Comparison of ENCODE assay signal across 8 mouse cellular contexts in the genomic region with DNA sequence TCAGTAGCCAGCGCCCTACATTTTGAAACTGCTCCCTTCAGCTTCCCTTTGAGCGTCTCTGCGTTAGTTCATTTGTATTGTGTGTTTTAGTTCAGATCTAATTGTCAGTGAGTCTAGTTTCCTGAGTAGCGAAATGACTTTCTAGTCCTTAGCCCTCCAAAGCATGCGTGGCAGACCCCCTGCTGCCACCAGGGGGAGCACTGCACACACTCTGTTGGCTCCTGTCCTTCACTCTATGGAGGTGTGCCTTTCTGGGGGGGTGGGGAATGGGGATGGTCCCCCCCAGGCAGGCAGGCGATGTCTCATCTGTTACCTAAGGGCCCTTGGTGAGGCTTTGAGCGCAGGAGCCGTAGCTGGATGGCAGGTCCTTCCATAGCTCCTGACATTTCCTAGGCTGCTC. TPM values are rescaled to one million over a fixed set of nuclear protein-coding genes. Genes with fewer than 3 reads are reported as not detected.
DNase-seq lines count a peak whose midpoint lies in the region; ATAC-seq lines count a peak whose summit lies in the region.

No protein-coding gene starts in this region.

- no peaks in the 10 kb centered on the region for H3K9me3 ChIP-seq in hindbrain, embryonic 11.5 days (ENCODE audit: control insufficient read depth, low read length)
- H3K9me3 ChIP-seq in hindbrain, embryonic 12.5 days (replicated peaks): no peaks in the 10 kb centered on the region
- no peaks in the 10 kb centered on the region for H3K9me3 ChIP-seq in neural tube, embryonic 11.5 days (ENCODE audit: control insufficient read depth, low read length)

- H3K27me3 ChIP-seq in hindbrain, embryonic 11.5 days (ENCODE audit: control insufficient read depth, insufficient read depth, low read length): no peaks in the 10 kb centered on the region
- no peaks in the 10 kb centered on the region for H3K27me3 ChIP-seq in hindbrain, embryonic 12.5 days
- H3K27me3 ChIP-seq in neural tube, embryonic 11.5 days (ENCODE audit: control insufficient read depth, insufficient read depth, low read length): no peaks in the 10 kb centered on the region

- H3K9ac ChIP-seq in hindbrain, embryonic 11.5 days (ENCODE audit: low read depth, low read length): no peak overlapping the region
- H3K9ac ChIP-seq in hindbrain, embryonic 12.5 days: no peak overlapping the region
- no peak overlapping the region for H3K9ac ChIP-seq in neural tube, embryonic 11.5 days (ENCODE audit: low read length)

- H3K4me1 ChIP-seq in hindbrain, embryonic 11.5 days (replicated peaks; ENCODE audit: control insufficient read depth, insufficient read depth, low read length): no peaks in the 10 kb centered on the region
- H3K4me1 ChIP-seq in hindbrain, embryonic 12.5 days: no peaks in the 10 kb centered on the region
- no peaks in the 10 kb centered on the region for H3K4me1 ChIP-seq in neural tube, embryonic 11.5 days (ENCODE audit: control insufficient read depth, insufficient read depth, low read length)

- H3K27ac ChIP-seq in hindbrain, embryonic 11.5 days (ENCODE audit: low read depth, low read length): no peak overlapping the region
- H3K27ac ChIP-seq in hindbrain, embryonic 12.5 days: no peak overlapping the region
- no peak overlapping the region for H3K27ac ChIP-seq in neural tube, embryonic 11.5 days (ENCODE audit: low read depth, low read length)

- WGBS in hindbrain, embryonic 11.5 days: 84% methylated on average over 8 of the region's 8 CpGs
- 80% methylated on average over 8 of the region's 8 CpGs for WGBS in hindbrain, embryonic 12.5 days
- 83% methylated on average over 8 of the region's 8 CpGs for WGBS in neural tube, embryonic 11.5 days

- no peak overlapping the region for H3K4me3 ChIP-seq in hindbrain, embryonic 11.5 days (ENCODE audit: low read depth, low read length)
- no peak overlapping the region for H3K4me3 ChIP-seq in hindbrain, embryonic 12.5 days
- H3K4me3 ChIP-seq in neural tube, embryonic 11.5 days (ENCODE audit: low read depth, low read length): no peak overlapping the region

- ATAC-seq in hindbrain, embryonic 11.5 days (ENCODE audit: low FRiP score): no peak
- ATAC-seq in hindbrain, embryonic 12.5 days (ENCODE audit: low FRiP score): no peak
- peak; percentile 66 for ATAC-seq in CD4-positive, CD25-positive, alpha-beta regulatory T cell, adult 4 months
- no peak for ATAC-seq in neural tube, embryonic 11.5 days (ENCODE audit: insufficient read depth, low FRiP score, low TSS enrichment)

- H3K4me2 ChIP-seq in hindbrain, embryonic 11.5 days (replicated peaks; ENCODE audit: low read depth, low read length): no peak overlapping the region
- H3K4me2 ChIP-seq in hindbrain, embryonic 12.5 days (replicated peaks): no peak overlapping the region
- H3K4me2 ChIP-seq in neural tube, embryonic 11.5 days (ENCODE audit: low read depth): no peak overlapping the region

- peak; percentile 73 for DNase-seq in hindbrain, embryonic 11.5 days (ENCODE audit: low spot score)
- DNase-seq in adrenal gland, postnatal 10 days: peak; percentile 82
- DNase-seq in embryo, embryonic 11.5 days (ENCODE audit: low read depth, low spot score): peak; percentile 37
- peak; percentile 57 to 63 for DNase-seq in layer of hippocampus, postnatal 36 days
- DNase-seq in neural tube, embryonic 11.5 days (ENCODE audit: low spot score): peak; percentile 55
- DNase-seq in thymus, postnatal 4 days: peak; percentile 89

- H3K36me3 ChIP-seq in hindbrain, embryonic 11.5 days (ENCODE audit: control insufficient read depth, insufficient read depth, low read length): peaks cover 18% of the 10 kb centered on the region
- H3K36me3 ChIP-seq in hindbrain, embryonic 12.5 days: peaks cover 91% of the 10 kb centered on the region
- H3K36me3 ChIP-seq in neural tube, embryonic 11.5 days (ENCODE audit: control insufficient read depth, insufficient read depth, low read length): peaks cover 21% of the 10 kb centered on the region

RNA-seq across cellular contexts. Expression of a gene that starts 22.9 kb away (rescaled TPM):
- polyA plus RNA-seq in hindbrain, embryonic 11.5 days (2014; fragmentation: Nextera tagmentation; extraction: Ambion mirVana): 0.63 and 1.4 TPM in 2 replicates
- polyA plus RNA-seq in hindbrain, embryonic 12.5 days (2016; fragmentation: Nextera tagmentation; extraction: Ambion mirVana): 0.53 and 0.56 TPM in 2 replicates
- 1 to 10 TPM; 2.9 to 7.7 TPM for polyA plus RNA-seq in CD4-positive, CD25-positive, alpha-beta regulatory T cell, adult 4 months (2017; shearing (Covaris generic))
- 10 to 100 TPM; 54.4 to 61.5 TPM for total RNA-seq in adrenal gland, postnatal 10 days (2021)
- total RNA-seq in layer of hippocampus, postnatal 36 days (2021): 10 to 100 TPM; 92.5 to 93.1 TPM
- polyA plus RNA-seq in neural tube, embryonic 11.5 days (2014; fragmentation: Nextera tagmentation; extraction: Ambion mirVana): 0.46 and 0.76 TPM in 2 replicates

RNA-seq across cellular contexts. Expression of a gene that starts 28.1 kb away (rescaled TPM):
- polyA plus RNA-seq in hindbrain, embryonic 11.5 days (2014; fragmentation: Nextera tagmentation; extraction: Ambion mirVana): 80.2 and 93.6 TPM in 2 replicates
- polyA plus RNA-seq in hindbrain, embryonic 12.5 days (2016; fragmentation: Nextera tagmentation; extraction: Ambion mirVana): 132 and 133 TPM in 2 replicates
- polyA plus RNA-seq in CD4-positive, CD25-positive, alpha-beta regulatory T cell, adult 4 months (2017; shearing (Covaris generic)): 10 to 100 TPM in 1 of 2 experiments, 1 to 10 TPM in 1; 7.9 to 12.5 TPM
- total RNA-seq in adrenal gland, postnatal 10 days (2021): 100 to 1,000 TPM; 114 to 115 TPM
- total RNA-seq in layer of hippocampus, postnatal 36 days (2021): 100 to 1,000 TPM; 145 to 152 TPM
- polyA plus RNA-seq in neural tube, embryonic 11.5 days (2014; fragmentation: Nextera tagmentation; extraction: Ambion mirVana): 102 and 107 TPM in 2 replicates

Comparison
In these comparisons a context has a peak if more than half of its experiments do, and no peak if none do; other contexts are left out.
1. DNase-seq: peak in every context shown above with its lines; median percentile 89 in thymus, postnatal 4 days; 82 in adrenal gland, postnatal 10 days; 73 in hindbrain, embryonic 11.5 days; 60 in layer of hippocampus, postnatal 36 days; 55 in neural tube, embryonic 11.5 days; 37 in embryo, embryonic 11.5 days.